Mouse (Mus musculus) C2C12 (cell line): ENCODE data around the gene Retn.

Experiments
- CTCF ChIP-seq: IDR thresholded peaks from one replicate; pipeline ENCODE4 v1.5.1; 2011; ENCODE audit not compliant: control insufficient read depth, insufficient read depth, insufficient read length
- FOSL1 ChIP-seq: IDR thresholded peaks from one replicate; pipeline ENCODE4 v1.8.0; 2011; ENCODE audit warnings: mild to moderate bottlenecking, low read length; ENCODE audit not compliant: poor library complexity, insufficient read depth, severe bottlenecking
- USF1 ChIP-seq: IDR thresholded peaks from one replicate; pipeline ENCODE4 v1.6.1; 2011; ENCODE audit warnings: low read depth, mild to moderate bottlenecking, control low read depth, moderate library complexity

GRCm38 (mm10) chr8:3679656-3680055 is 24.1 kb downstream of the Retn start:
- TF ChIP-seq CTCF (no peak), USF1 (no peak), FOSL1 (no peak)
